Mouse (Mus musculus): ENCODE data around the gene Adamts8.

GRCm38 (mm10) chr9:30910491-30910890 lies 31.9 kb upstream of the Adamts8 start:
- TF ChIP-seq POLR2A (IDR thresholded peaks at IDR 0.05; ENCODE audit: control insufficient read depth in 1 of 2, insufficient read depth in 1 of 2, low read depth in 1 of 2, low read length in 2 of 2, poor library complexity in 1 of 2) (no peak), TCF12 (IDR thresholded peaks at IDR 0.05; ENCODE audit: low read depth, low read length) (no peak)
